Mouse (Mus musculus): ENCODE results near the gene Phlda3.

- TF ChIP-seq CTCF (IDR thresholded peaks at IDR 0.05) (no peak), EP300 (IDR thresholded peaks at IDR 0.05) (no peak)
These were observed 40.6 kb upstream of the Phlda3 start for GRCm38 (mm10) chr1:135725324-135725723.
